Mouse (Mus musculus) neural tube, embryonic 12.5 days (tissue): ENCODE measurements around the gene Gng12. TPM values are rescaled to one million over a fixed set of nuclear protein-coding genes. Genes with fewer than 3 reads are reported as not detected.

ENCODE experiments used
- ATAC-seq: fragments of 200-750 bp; cut with Nextera tagmentation; 2 replicates; pipeline ENCODE4 v1.8.0; 2017; ENCODE audit warnings: low read depth, mild to moderate bottlenecking, moderate TSS enrichment, moderate library complexity; ENCODE audit not compliant: low FRiP score
- H3K27ac ChIP-seq: fragments of 300-500 bp; sonication (generic); 2 replicates; pipeline ENCODE4 v1.5.1; 2016
- H3K27me3 ChIP-seq: fragments of 300-500 bp; sonication (generic); replicated peaks from 2 replicates; pipeline ENCODE4 v1.6.1; 2016; ENCODE audit warnings: mild to moderate bottlenecking
- H3K36me3 ChIP-seq: fragments of 300-500 bp; sonication (generic); 2 replicates; pipeline ENCODE4 v1.6.1; 2016; ENCODE audit warnings: mild to moderate bottlenecking
- H3K4me1 ChIP-seq: fragments of 300-500 bp; sonication (generic); 2 replicates; pipeline ENCODE4 v1.6.1; 2016
- H3K4me2 ChIP-seq: fragments of 300-500 bp; sonication (generic); replicated peaks from 2 replicates; pipeline ENCODE4 v1.6.1; 2016; ENCODE audit warnings: mild to moderate bottlenecking
- H3K4me3 ChIP-seq: fragments of 300-500 bp; sonication (generic); 2 replicates; pipeline ENCODE4 v1.5.1; 2016
- H3K9ac ChIP-seq: fragments of 300-500 bp; sonication (generic); 2 replicates; pipeline ENCODE4 v1.6.1; 2016; ENCODE audit warnings: mild to moderate bottlenecking
- H3K9me3 ChIP-seq: fragments of 300-500 bp; sonication (generic); 2 replicates; pipeline ENCODE4 v1.6.1; 2016; ENCODE audit warnings: mild to moderate bottlenecking
- WGBS: fragments of 180-500 bp; shearing (Covaris S2); methylation state at CpG from one replicate; pipeline ENCODE4 v1.1.7; 2016; 5-methylcytosine and 5-hydroxymethylcytosine counted together
- polyA plus RNA-seq: library from polyadenylated mRNA; unstranded; fragments of >200 nt; fragmentation: Nextera tagmentation; extraction: Ambion mirVana; gene quantifications from 2 replicates; pipeline ENCODE4 v1.2.1, GENCODE M21; 2016

Gene Gng12
- polyA plus RNA-seq, 1 experiment from 2014 or later = 41.8 TPM

GRCm38 (mm10) chr6:66897994-66898393, 1.8 kb downstream of the Gng12 start:
- 40% methylated on average over 4 of the region's 4 CpGs for WGBS
- Histone ChIP-seq H3K9me3 (no peaks in the 10 kb centered on the region), H3K27me3 (peaks cover 2% of the 10 kb centered on the region; the same call in 1 of the 2 replicates), H3K36me3 (no peaks in the 10 kb centered on the region), H3K27ac (no peak overlapping the region), H3K9ac (no peak overlapping the region), H3K4me1 (peaks cover 16% of the 10 kb centered on the region), H3K4me3 (no peak overlapping the region), H3K4me2 (peak overlapping the region; percentile 79)
- ATAC-seq = no peak

GRCm38 (mm10) chr6:66901926-66902325, 5.7 kb downstream of the Gng12 start:
- H3K9ac ChIP-seq = no peak overlapping the region
- peaks cover 12% of the 10 kb centered on the region for H3K4me1 ChIP-seq
- H3K4me2 ChIP-seq = no peak overlapping the region
- no peaks in the 10 kb centered on the region for H3K9me3 ChIP-seq
- no peak overlapping the region for H3K27ac ChIP-seq
- 0 out of 2 replicates have a peak, but pooled peaks cover 2% of the 10 kb centered on the region for H3K27me3 ChIP-seq
- no peaks in the 10 kb centered on the region for H3K36me3 ChIP-seq
- 94% methylated on average over 5 of the region's 5 CpGs for WGBS
- ATAC-seq = no peak
- no peak overlapping the region for H3K4me3 ChIP-seq

GRCm38 (mm10) chr6:66903206-66903605, 7.0 kb downstream of the Gng12 start:
- Histone ChIP-seq H3K36me3 (no peaks in the 10 kb centered on the region), H3K9me3 (no peaks in the 10 kb centered on the region), H3K4me3 (no peak overlapping the region), H3K4me2 (no peak overlapping the region), H3K9ac (no peak overlapping the region), H3K4me1 (no peaks in the 10 kb centered on the region), H3K27me3 (no peaks in the 10 kb centered on the region), H3K27ac (no peak overlapping the region)
- ATAC-seq = no peak
- WGBS = 87% methylated on average over 9 of the region's 9 CpGs

GRCm38 (mm10) chr6:66903720-66904119, 7.5 kb downstream of the Gng12 start:
- no peak for ATAC-seq
- Histone ChIP-seq H3K9ac (no peak overlapping the region), H3K4me3 (no peak overlapping the region), H3K9me3 (no peaks in the 10 kb centered on the region), H3K27me3 (no peaks in the 10 kb centered on the region), H3K27ac (no peak overlapping the region), H3K4me2 (no peak overlapping the region), H3K36me3 (no peaks in the 10 kb centered on the region), H3K4me1 (no peaks in the 10 kb centered on the region)
- WGBS = 86% methylated on average over 6 of the region's 6 CpGs

GRCm38 (mm10) chr6:66906244-66906643, 10.0 kb downstream of the Gng12 start:
- Histone ChIP-seq H3K9me3 (no peaks in the 10 kb centered on the region), H3K9ac (no peak overlapping the region), H3K4me1 (no peaks in the 10 kb centered on the region), H3K36me3 (no peaks in the 10 kb centered on the region), H3K4me3 (no peak overlapping the region), H3K27ac (no peak overlapping the region), H3K4me2 (no peak overlapping the region), H3K27me3 (no peaks in the 10 kb centered on the region)
- 91% methylated on average over 1 of the region's 1 CpGs for WGBS
- no peak for ATAC-seq

GRCm38 (mm10) chr6:66908327-66908973, 12.3 kb downstream of the Gng12 start:
- H3K27ac ChIP-seq = no peak overlapping the region
- H3K9ac ChIP-seq = no peak overlapping the region
- no peaks in the 10 kb centered on the region for H3K9me3 ChIP-seq
- no peak overlapping the region for H3K4me3 ChIP-seq
- no peak overlapping the region for H3K4me2 ChIP-seq
- 77% methylated on average over 5 of the region's 5 CpGs for whole genome bisulfite sequencing
- H3K4me1 ChIP-seq = no peaks in the 10 kb centered on the region
- no peaks in the 10 kb centered on the region for H3K36me3 ChIP-seq
- H3K27me3 ChIP-seq = no peaks in the 10 kb centered on the region
- no peak for ATAC-seq

- Histone ChIP-seq H3K36me3 (no peaks in the 10 kb centered on the region), H3K27me3 (no peaks in the 10 kb centered on the region), H3K9me3 (no peaks in the 10 kb centered on the region), H3K4me3 (no peak overlapping the region), H3K27ac (no peak overlapping the region), H3K9ac (no peak overlapping the region), H3K4me1 (no peaks in the 10 kb centered on the region), H3K4me2 (no peak overlapping the region)
- no peak for ATAC-seq
- 52% methylated on average over 11 of the region's 11 CpGs for WGBS
These were observed 14.6 kb downstream of the Gng12 start for GRCm38 (mm10) chr6:66910493-66911435.

GRCm38 (mm10) chr6:66913355-66913754, 17.2 kb downstream of the Gng12 start:
- Histone ChIP-seq H3K27ac (no peak overlapping the region), H3K36me3 (no peaks in the 10 kb centered on the region), H3K4me3 (no peak overlapping the region), H3K4me2 (no peak overlapping the region), H3K9ac (no peak overlapping the region), H3K9me3 (no peaks in the 10 kb centered on the region), H3K4me1 (no peaks in the 10 kb centered on the region), H3K27me3 (no peaks in the 10 kb centered on the region)
- no peak for ATAC-seq
- 80% methylated on average over 1 of the region's 1 CpGs for WGBS

- H3K27ac ChIP-seq = no peak overlapping the region
These were observed 19.4 kb downstream of the Gng12 start for GRCm38 (mm10) chr6:66915592-66915991.

GRCm38 (mm10) chr6:66917032-66917431, 20.8 kb downstream of the Gng12 start:
- H3K4me2 ChIP-seq = no peak overlapping the region
- H3K9ac ChIP-seq = no peak overlapping the region
- no peaks in the 10 kb centered on the region for H3K36me3 ChIP-seq
- no peaks in the 10 kb centered on the region for H3K27me3 ChIP-seq
- H3K27ac ChIP-seq = no peak overlapping the region
- no peak for ATAC-seq
- no peak overlapping the region for H3K4me3 ChIP-seq
- no peaks in the 10 kb centered on the region for H3K4me1 ChIP-seq
- H3K9me3 ChIP-seq = no peaks in the 10 kb centered on the region
- WGBS = 94% methylated on average over 7 of the region's 7 CpGs

More at GRCm38 (mm10) chr6:66915592-66915991, 19.4 kb downstream of the Gng12 start:
- H3K9ac ChIP-seq = no peak overlapping the region
- H3K4me1 ChIP-seq = no peaks in the 10 kb centered on the region
- no peaks in the 10 kb centered on the region for H3K27me3 ChIP-seq
- 98% methylated on average over 2 of the region's 2 CpGs for WGBS
- H3K36me3 ChIP-seq = no peaks in the 10 kb centered on the region
- H3K4me3 ChIP-seq = no peak overlapping the region
- no peak overlapping the region for H3K4me2 ChIP-seq
- H3K9me3 ChIP-seq = no peaks in the 10 kb centered on the region
- no peak for ATAC-seq

- Histone ChIP-seq H3K27me3 (no peaks in the 10 kb centered on the region), H3K9me3 (no peaks in the 10 kb centered on the region), H3K4me3 (no peak overlapping the region), H3K4me2 (no peak overlapping the region), H3K9ac (no peak overlapping the region), H3K4me1 (no peaks in the 10 kb centered on the region), H3K36me3 (no peaks in the 10 kb centered on the region), H3K27ac (no peak overlapping the region)
- no peak for ATAC-seq
- 91% methylated on average over 4 of the region's 4 CpGs for WGBS
These were observed 24.6 kb downstream of the Gng12 start for GRCm38 (mm10) chr6:66920786-66921185.

GRCm38 (mm10) chr6:66921755-66922154, 25.6 kb downstream of the Gng12 start:
- Histone ChIP-seq H3K9ac (no peak overlapping the region), H3K4me2 (no peak overlapping the region), H3K9me3 (no peaks in the 10 kb centered on the region), H3K4me1 (no peaks in the 10 kb centered on the region), H3K27ac (no peak overlapping the region), H3K4me3 (no peak overlapping the region), H3K36me3 (no peaks in the 10 kb centered on the region), H3K27me3 (no peaks in the 10 kb centered on the region)
- 80% methylated on average over 4 of the region's 4 CpGs for WGBS
- ATAC-seq = no peak
